Mouse (Mus musculus): ENCODE measurements around the gene Zmym4. TPM values are rescaled to one million over a fixed set of nuclear protein-coding genes. Genes with fewer than 3 reads are reported as not detected.
"Not testable (repeated sequence)": the region's sequence is repeated elsewhere in the genome, so short reads cannot be mapped to it uniquely, and the experiment has no call there.

Zmym4 gene
- total and polyA plus RNA-seq, 3 experiments: 14.9 to 71.1 (median 23.6) TPM

GRCm38 (mm10) chr4:126986768-126987167, 18.8 kb upstream of the Zmym4 start:
- no peaks in the 10 kb centered on the region for H3K4me1 ChIP-seq (ENCODE audit: control insufficient read depth in 1 of 2, insufficient read depth in 2 of 2, low read length in 2 of 2)
- no peaks in the 10 kb centered on the region for H3K36me3 ChIP-seq (ENCODE audit: control insufficient read depth in 1 of 2, insufficient read depth in 2 of 2, low read length in 2 of 2)
- H3K27ac ChIP-seq (ENCODE audit: control insufficient read depth, low read depth, low read length): no peak overlapping the region
- H3K9me3 ChIP-seq (replicated peaks; ENCODE audit: insufficient read depth, low read length): no peaks in the 10 kb centered on the region
- DNase-seq (ENCODE audit: low read depth, low spot score): no peak
- no peak overlapping the region for H3K9ac ChIP-seq (ENCODE audit: control insufficient read depth, low read depth, low read length, poor library complexity, severe bottlenecking)
- TF ChIP-seq CTCF (IDR thresholded peaks at IDR 0.05 in 2 of 3, conservative IDR thresholded peaks at IDR 0.05 in 1 of 3; ENCODE audit: control insufficient read depth in 1 of 3, insufficient read depth in 1 of 3, low read depth in 2 of 3, low read length in 3 of 3, poor library complexity in 1 of 3, severe bottlenecking in 1 of 3) (0 out of 6 replicates have a peak, but pooled peaks of 1 of the 3 experiments have one; percentile 6), ELF1 (IDR thresholded peaks at IDR 0.05; ENCODE audit: low read depth, low read length) (no peak)
- no peak overlapping the region for H3K4me3 ChIP-seq (ENCODE audit: control insufficient read depth in 1 of 2, insufficient read depth in 1 of 2, low read depth in 2 of 2, low read length in 2 of 2)
- H3K79me2 ChIP-seq (ENCODE audit: control insufficient read depth, insufficient read depth, low read length, poor library complexity): no peaks in the 10 kb centered on the region
- peaks cover 0 to 3% of the 10 kb centered on the region in 2 experiments; a peak in 3 of 4 replicates for H3K27me3 ChIP-seq (ENCODE audit: control insufficient read depth in 1 of 2, insufficient read depth in 2 of 2, low read length in 2 of 2)

- not testable (repeated sequence) for H3K27me3 ChIP-seq (ENCODE audit: control insufficient read depth in 1 of 2, insufficient read depth in 2 of 2, low read length in 2 of 2); DNase-seq (ENCODE audit: low read depth, low spot score); H3K9ac ChIP-seq (ENCODE audit: control insufficient read depth, low read depth, low read length, poor library complexity, severe bottlenecking); H3K4me1 ChIP-seq (ENCODE audit: control insufficient read depth in 1 of 2, insufficient read depth in 2 of 2, low read length in 2 of 2); H3K4me3 ChIP-seq (ENCODE audit: control insufficient read depth in 1 of 2, insufficient read depth in 1 of 2, low read depth in 2 of 2, low read length in 2 of 2); H3K27ac ChIP-seq (ENCODE audit: control insufficient read depth, low read depth, low read length); H3K36me3 ChIP-seq (ENCODE audit: control insufficient read depth in 1 of 2, insufficient read depth in 2 of 2, low read length in 2 of 2); H3K79me2 ChIP-seq (ENCODE audit: control insufficient read depth, insufficient read depth, low read length, poor library complexity); H3K9me3 ChIP-seq (replicated peaks; ENCODE audit: insufficient read depth, low read length)
- peak; percentile 71 for TF ChIP-seq TBP (IDR thresholded peaks at IDR 0.05; ENCODE audit: low read depth, low read length)
These were observed 16.0 kb upstream of the Zmym4 start for GRCm38 (mm10) chr4:126983736-126984525.

- no peak overlapping the region for H3K27ac ChIP-seq (ENCODE audit: control insufficient read depth, low read depth, low read length)
- H3K4me3 ChIP-seq (ENCODE audit: control insufficient read depth in 1 of 2, insufficient read depth in 1 of 2, low read depth in 2 of 2, low read length in 2 of 2): no peak overlapping the region
- TF ChIP-seq KAT2A (conservative IDR thresholded peaks at IDR 0.05; ENCODE audit: low read depth, low read length) (no peak), ZMIZ1 (IDR thresholded peaks at IDR 0.05; ENCODE audit: low read depth, low read length) (no peak), TBP (IDR thresholded peaks at IDR 0.05; ENCODE audit: low read depth, low read length) (no peak), RCOR1 (IDR thresholded peaks at IDR 0.05; ENCODE audit: low read depth, low read length) (no peak), TAL1 (IDR thresholded peaks at IDR 0.05; ENCODE audit: low read length) (no peak), USF1 (IDR thresholded peaks at IDR 0.05; ENCODE audit: low read depth, low read length) (no peak), CTCF (IDR thresholded peaks at IDR 0.05 in 2 of 3, conservative IDR thresholded peaks at IDR 0.05 in 1 of 3; ENCODE audit: control insufficient read depth in 1 of 3, insufficient read depth in 1 of 3, low read depth in 2 of 3, low read length in 3 of 3, poor library complexity in 1 of 3, severe bottlenecking in 1 of 3) (no peak)
- no peaks in the 10 kb centered on the region for H3K79me2 ChIP-seq (ENCODE audit: control insufficient read depth, insufficient read depth, low read length, poor library complexity)
- no peak overlapping the region for H3K9ac ChIP-seq (ENCODE audit: control insufficient read depth, low read depth, low read length, poor library complexity, severe bottlenecking)
- peaks cover 1 to 3% of the 10 kb centered on the region in 2 experiments; a peak in 2 of 4 replicates for H3K27me3 ChIP-seq (ENCODE audit: control insufficient read depth in 1 of 2, insufficient read depth in 2 of 2, low read length in 2 of 2)
- no peak for DNase-seq (ENCODE audit: low read depth, low spot score)
- peaks cover 0 to 1% of the 10 kb centered on the region in 2 experiments; a peak in 1 of 4 replicates for H3K4me1 ChIP-seq (ENCODE audit: control insufficient read depth in 1 of 2, insufficient read depth in 2 of 2, low read length in 2 of 2)
- no peaks in the 10 kb centered on the region for H3K36me3 ChIP-seq (ENCODE audit: control insufficient read depth in 1 of 2, insufficient read depth in 2 of 2, low read length in 2 of 2)
- no peaks in the 10 kb centered on the region for H3K9me3 ChIP-seq (replicated peaks; ENCODE audit: insufficient read depth, low read length)
These were observed 15.4 kb upstream of the Zmym4 start for GRCm38 (mm10) chr4:126983321-126983720.
